Mouse (Mus musculus) liver, embryonic 15.5 days (tissue): Measurements from ENCODE around the gene Oas1h. TPM values are rescaled to one million over a fixed set of nuclear protein-coding genes. Genes with fewer than 3 reads are reported as not detected.

Experiments
- ATAC-seq: fragments of 200-750 bp; cut with Nextera tagmentation; 2 replicates; pipeline ENCODE4 v1.8.0; 2017; ENCODE audit warnings: moderate number of reproducible peaks, mild to moderate bottlenecking, moderate library complexity; ENCODE audit not compliant: insufficient read depth
- H3K27ac ChIP-seq: fragments of 300-500 bp; sonication (generic); replicated peaks from 2 replicates; pipeline ENCODE4 v1.5.1; 2015; ENCODE audit warnings: mild to moderate bottlenecking, inconsistent platforms
- H3K27me3 ChIP-seq: fragments of 300-500 bp; sonication (generic); 2 replicates; pipeline ENCODE4 v1.6.1; 2015; ENCODE audit warnings: mild to moderate bottlenecking, inconsistent platforms
- H3K36me3 ChIP-seq: fragments of 300-500 bp; sonication (generic); replicated peaks from 2 replicates; pipeline ENCODE4 v1.6.1; 2015; ENCODE audit warnings: moderate library complexity, mild to moderate bottlenecking, inconsistent platforms
- H3K4me1 ChIP-seq: fragments of 300-500 bp; sonication (generic); replicated peaks from 2 replicates; pipeline ENCODE4 v1.6.1; 2015; ENCODE audit warnings: inconsistent platforms
- H3K4me2 ChIP-seq: fragments of 300-500 bp; sonication (generic); 2 replicates; pipeline ENCODE4 v1.6.1; 2015; ENCODE audit warnings: moderate library complexity, mild to moderate bottlenecking, inconsistent platforms
- H3K4me3 ChIP-seq: fragments of 300-500 bp; sonication (generic); replicated peaks from 2 replicates; pipeline ENCODE4 v1.5.1; 2015; ENCODE audit warnings: mild to moderate bottlenecking, inconsistent platforms
- H3K9ac ChIP-seq: fragments of 300-500 bp; sonication (generic); 2 replicates; pipeline ENCODE4 v1.6.1; 2015; ENCODE audit warnings: moderate library complexity, mild to moderate bottlenecking, inconsistent platforms
- H3K9me3 ChIP-seq: fragments of 300-500 bp; sonication (generic); replicated peaks from 2 replicates; pipeline ENCODE4 v1.6.1; 2016; ENCODE audit warnings: inconsistent platforms
- WGBS: fragments of 180-500 bp; shearing (Covaris S2); methylation state at CpG from one replicate; pipeline ENCODE4 v1.1.7; 2015; ENCODE audit warnings: mixed read lengths; ENCODE audit not compliant: insufficient replicate concordance; 5-methylcytosine and 5-hydroxymethylcytosine counted together
- polyA plus RNA-seq: library from polyadenylated mRNA; unstranded; fragments of >200 nt; fragmentation: Nextera tagmentation; extraction: Ambion mirVana; gene quantifications from 2 replicates; pipeline ENCODE4 v1.2.1, GENCODE M21; 2015

Oas1h gene
- polyA plus RNA-seq = not detected in 2 replicates

GRCm38 (mm10) chr5:120861121-120861520 is at the start of gene Oas1h:
Gene Oas1h, plus strand, starts transcription at chr5:120861421.
- no peak within 1 kb of the TSS for H3K4me2 ChIP-seq
- no peaks in the 10 kb centered on the region for H3K36me3 ChIP-seq
- H3K9ac ChIP-seq = no peak within 1 kb of the TSS
- no peaks in the 10 kb centered on the region for H3K4me1 ChIP-seq
- no peaks in the 10 kb centered on the region for H3K9me3 ChIP-seq
- ATAC-seq = no peak
- H3K4me3 ChIP-seq = no peak within 1 kb of the TSS
- H3K27me3 ChIP-seq = no peaks in the 10 kb centered on the region
- no peak within 1 kb of the TSS for H3K27ac ChIP-seq
- 38% methylated on average over 4 of the region's 4 CpGs for WGBS

- Histone ChIP-seq H3K4me3 (peak within 1 kb of the TSS; percentile 72), H3K4me2 (peak within 1 kb of the TSS; percentile 75), H3K9ac (peak within 1 kb of the TSS; percentile 65), H3K4me1 (peaks cover 22% of the 10 kb centered on the region), H3K9me3 (no peaks in the 10 kb centered on the region), H3K27ac (0 out of 2 replicates have a peak within 1 kb of the TSS, but pooled peaks have one; percentile 19), H3K27me3 (no peaks in the 10 kb centered on the region), H3K36me3 (no peaks in the 10 kb centered on the region)
- ATAC-seq = peak; percentile 85
- 3% methylated on average over 18 of the region's 18 CpGs for WGBS
Observed at GRCm38 (mm10) chr5:120811951-120812819, 49.0 kb upstream of the Oas1h start, which contains the start of gene Oas1c. Gene Oas1c, minus strand, starts transcription at chr5:120812514.

GRCm38 (mm10) chr5:120813023-120813422 is 48.2 kb upstream of the Oas1h start:
- H3K27ac ChIP-seq = 0 out of 2 replicates have a peak overlapping the region, but pooled peaks have one; percentile 19
- 52% methylated on average over 6 of the region's 6 CpGs for WGBS
- no peaks in the 10 kb centered on the region for H3K27me3 ChIP-seq
- peaks cover 22% of the 10 kb centered on the region for H3K4me1 ChIP-seq
- no peaks in the 10 kb centered on the region for H3K36me3 ChIP-seq
- no peaks in the 10 kb centered on the region for H3K9me3 ChIP-seq
- H3K4me3 ChIP-seq = peak overlapping the region; percentile 72
- peak overlapping the region; percentile 75 for H3K4me2 ChIP-seq
- ATAC-seq = peak; percentile 46; the same call in 1 of the 2 replicates
- H3K9ac ChIP-seq = peak overlapping the region; percentile 65

GRCm38 (mm10) chr5:120815949-120816348 is 45.3 kb upstream of the Oas1h start:
- peaks cover 16% of the 10 kb centered on the region for H3K4me1 ChIP-seq
- no peak overlapping the region for H3K9ac ChIP-seq
- no peaks in the 10 kb centered on the region for H3K36me3 ChIP-seq
- H3K4me2 ChIP-seq = no peak overlapping the region
- no peak overlapping the region for H3K27ac ChIP-seq
- WGBS = 59% methylated on average over 3 of the region's 3 CpGs
- ATAC-seq = no peak
- H3K27me3 ChIP-seq = no peaks in the 10 kb centered on the region
- no peak overlapping the region for H3K4me3 ChIP-seq
- no peaks in the 10 kb centered on the region for H3K9me3 ChIP-seq

- ATAC-seq = no peak
- Histone ChIP-seq H3K27ac (no peak overlapping the region), H3K36me3 (no peaks in the 10 kb centered on the region), H3K9ac (no peak overlapping the region), H3K9me3 (no peaks in the 10 kb centered on the region), H3K4me1 (no peaks in the 10 kb centered on the region), H3K27me3 (no peaks in the 10 kb centered on the region), H3K4me2 (no peak overlapping the region), H3K4me3 (no peak overlapping the region)
Observed at GRCm38 (mm10) chr5:120818999-120819398, 42.2 kb upstream of the Oas1h start.

GRCm38 (mm10) chr5:120831031-120831430 is 30.2 kb upstream of the Oas1h start:
- no peak overlapping the region for H3K4me3 ChIP-seq
- H3K4me1 ChIP-seq = no peaks in the 10 kb centered on the region
- 47% methylated on average over 4 of the region's 4 CpGs for whole genome bisulfite sequencing
- H3K4me2 ChIP-seq = no peak overlapping the region
- H3K36me3 ChIP-seq = no peaks in the 10 kb centered on the region
- H3K9ac ChIP-seq = no peak overlapping the region
- H3K27me3 ChIP-seq = peaks cover 18% of the 10 kb centered on the region
- ATAC-seq = no peak
- H3K9me3 ChIP-seq = no peaks in the 10 kb centered on the region
- H3K27ac ChIP-seq = no peak overlapping the region

GRCm38 (mm10) chr5:120833335-120834280 is 27.6 kb upstream of the Oas1h start:
- Histone ChIP-seq H3K9me3 (no peaks in the 10 kb centered on the region), H3K27me3 (peaks cover 22% of the 10 kb centered on the region), H3K4me1 (no peaks in the 10 kb centered on the region), H3K4me3 (no peak overlapping the region), H3K36me3 (no peaks in the 10 kb centered on the region), H3K4me2 (no peak overlapping the region), H3K9ac (no peak overlapping the region), H3K27ac (no peak overlapping the region)
- WGBS = 10% methylated on average over 17 of the region's 17 CpGs
- no peak for ATAC-seq

- Histone ChIP-seq H3K36me3 (no peaks in the 10 kb centered on the region), H3K4me2 (no peak overlapping the region), H3K9ac (no peak overlapping the region), H3K27ac (no peak overlapping the region), H3K4me3 (no peak overlapping the region), H3K27me3 (peaks cover 22% of the 10 kb centered on the region), H3K4me1 (no peaks in the 10 kb centered on the region), H3K9me3 (no peaks in the 10 kb centered on the region)
- 4% methylated on average over 8 of the region's 8 CpGs for WGBS
- ATAC-seq = no peak
Observed at GRCm38 (mm10) chr5:120836731-120837585, 24.3 kb upstream of the Oas1h start.

- Histone ChIP-seq H3K4me2 (no peak overlapping the region), H3K4me3 (no peak overlapping the region), H3K9ac (no peak overlapping the region), H3K9me3 (no peaks in the 10 kb centered on the region), H3K27ac (no peak overlapping the region), H3K36me3 (no peaks in the 10 kb centered on the region), H3K27me3 (no peaks in the 10 kb centered on the region), H3K4me1 (no peaks in the 10 kb centered on the region)
- no peak for ATAC-seq
- 59% methylated on average over 3 of the region's 3 CpGs for WGBS
Observed at GRCm38 (mm10) chr5:120844713-120845112, 16.5 kb upstream of the Oas1h start.

GRCm38 (mm10) chr5:120847067-120847466 is 14.2 kb upstream of the Oas1h start, which contains the start of gene Oas1f:
Gene Oas1f, plus strand, starts transcription at chr5:120847367.
- Histone ChIP-seq H3K4me2 (no peak within 1 kb of the TSS), H3K36me3 (no peaks in the 10 kb centered on the region), H3K27me3 (no peaks in the 10 kb centered on the region), H3K4me1 (no peaks in the 10 kb centered on the region), H3K27ac (no peak within 1 kb of the TSS), H3K4me3 (no peak within 1 kb of the TSS), H3K9ac (no peak within 1 kb of the TSS), H3K9me3 (no peaks in the 10 kb centered on the region)
- ATAC-seq = no peak
- WGBS = 45% methylated on average over 4 of the region's 4 CpGs
